Mouse (Mus musculus): ENCODE results near the gene Mesd.

The Mesd gene

DNA sequence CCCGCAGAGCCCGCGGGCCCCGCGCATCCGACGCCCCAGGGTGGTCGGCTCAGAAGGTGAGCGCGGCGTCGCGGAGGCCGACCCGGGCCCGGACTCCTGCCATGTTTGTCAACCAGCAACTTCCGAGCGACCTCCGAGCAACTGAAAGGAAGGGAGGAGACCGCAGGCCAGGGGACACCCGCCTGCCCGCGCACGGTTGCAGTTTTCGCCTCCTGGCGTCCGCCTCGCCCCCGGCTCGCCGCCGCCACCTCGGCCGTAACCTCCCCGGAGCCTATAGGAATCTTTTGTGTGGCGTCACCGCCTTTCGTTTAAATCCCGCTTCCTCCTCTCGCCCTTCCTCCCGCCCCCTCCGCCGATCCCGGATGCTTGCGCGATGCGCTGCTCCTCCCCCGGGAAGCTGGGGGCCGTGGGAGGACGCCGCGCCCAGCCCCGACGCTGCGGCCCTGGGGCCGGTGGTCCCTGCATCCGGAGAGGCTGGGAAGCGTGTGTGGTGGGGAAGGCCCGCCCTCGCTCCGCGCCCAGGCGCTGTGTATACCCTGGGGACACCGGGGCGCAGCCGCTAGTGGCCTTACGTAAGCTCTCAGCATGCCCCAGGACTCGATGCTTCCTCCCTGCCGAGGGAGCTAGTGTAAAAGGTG lies at the start of gene Mesd, which contains the start of gene Tlnrd1:
TSS of gene Mesd (plus strand) at position 446 of the 638 bp plus-strand sequence.
TSS of gene Tlnrd1 (minus strand) at position 285 of the 638 bp plus-strand sequence.
- peak; percentile 86 for DNase-seq

DNA sequence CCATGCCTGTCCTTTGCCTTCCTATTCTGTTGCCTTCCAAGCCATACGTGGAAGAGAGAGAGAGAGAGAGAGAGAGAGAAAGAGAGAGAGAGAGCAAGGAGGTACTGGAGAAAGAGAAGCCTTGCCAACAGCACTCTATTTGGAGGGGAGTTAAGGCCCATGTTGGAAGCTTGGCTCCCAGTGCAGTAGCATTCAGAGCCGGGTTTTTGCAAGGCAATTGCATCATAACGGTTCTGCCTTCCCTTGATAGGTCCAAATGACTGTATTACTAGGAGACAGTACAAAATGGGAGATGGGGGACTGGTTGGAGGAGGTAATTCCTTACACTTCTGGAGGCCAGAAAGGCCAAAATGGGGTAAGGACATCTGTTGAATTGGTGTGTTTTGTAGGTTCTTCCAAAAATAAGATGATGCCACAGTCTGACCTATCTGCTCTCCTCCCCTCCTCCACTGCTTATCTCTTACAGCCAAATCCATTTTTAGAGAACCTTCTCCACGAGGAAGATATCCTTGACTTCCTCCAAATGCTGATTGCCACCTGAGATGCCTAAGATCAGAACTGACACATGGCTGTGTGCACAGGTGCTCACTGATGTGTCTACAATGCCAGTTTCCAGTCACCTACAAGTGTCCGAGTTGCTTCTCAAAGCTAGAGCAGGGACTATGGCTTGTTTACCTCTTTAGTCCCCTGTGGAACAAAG lies 45.6 kb upstream of the Mesd start:
- no peak for DNase-seq

DNA sequence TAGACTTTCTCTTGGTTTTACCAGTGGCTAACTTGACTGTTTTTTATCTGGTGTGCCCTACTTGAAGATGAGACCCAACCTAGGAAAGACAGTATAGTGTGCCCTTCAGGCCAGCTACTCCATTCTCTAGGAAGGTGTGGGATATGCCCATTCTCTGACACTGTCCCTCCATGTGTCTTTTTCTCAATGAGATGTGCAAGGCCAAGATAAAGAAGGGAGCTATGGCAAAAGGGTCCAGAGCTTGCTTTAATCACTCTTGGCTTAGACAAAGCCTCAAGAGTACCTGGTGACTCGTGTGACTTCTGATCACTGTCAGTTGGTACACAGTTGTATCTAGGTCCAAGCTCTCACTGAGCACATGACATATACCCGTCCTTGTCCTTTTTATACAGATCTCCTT lies 44.2 kb upstream of the Mesd start:
- DNase-seq = no peak

DNA sequence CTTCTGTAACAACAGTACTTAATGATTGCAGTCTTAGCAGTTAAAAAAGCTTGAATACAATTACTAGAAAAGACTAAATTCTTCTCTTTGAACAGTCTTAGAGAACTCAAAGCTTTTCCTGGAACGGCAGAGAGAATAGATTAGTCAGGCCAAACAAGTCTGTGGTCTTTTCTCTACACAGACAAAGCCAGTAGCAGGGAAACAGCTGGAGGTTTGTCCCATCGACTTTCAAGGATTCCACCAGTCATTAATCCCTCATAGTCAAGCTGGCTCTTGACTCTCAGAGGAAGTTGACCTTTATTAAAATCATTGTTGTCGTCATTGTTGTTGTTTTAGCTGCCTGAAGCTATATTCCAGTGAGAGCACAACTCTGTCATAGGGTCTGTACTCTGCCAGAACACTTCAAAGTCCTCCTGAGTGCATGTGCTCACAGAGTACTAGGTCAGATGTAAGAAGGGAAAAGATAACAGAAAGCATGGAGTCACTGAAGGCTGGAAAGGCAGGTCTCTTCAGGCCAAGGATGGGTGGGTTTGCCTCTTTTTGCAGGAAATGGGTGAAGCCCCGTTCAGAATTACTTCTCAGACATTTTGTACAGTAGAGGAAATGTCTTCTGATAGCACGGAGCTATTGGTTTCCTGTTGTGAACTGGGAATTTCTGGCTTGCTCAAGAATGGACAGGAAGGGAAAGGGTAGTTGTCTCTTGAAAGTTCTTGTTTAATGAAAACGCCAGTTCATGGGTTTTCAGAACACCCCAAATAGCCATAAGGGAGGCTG lies 41.6 kb upstream of the Mesd start:
- DNase-seq = no peak

DNA sequence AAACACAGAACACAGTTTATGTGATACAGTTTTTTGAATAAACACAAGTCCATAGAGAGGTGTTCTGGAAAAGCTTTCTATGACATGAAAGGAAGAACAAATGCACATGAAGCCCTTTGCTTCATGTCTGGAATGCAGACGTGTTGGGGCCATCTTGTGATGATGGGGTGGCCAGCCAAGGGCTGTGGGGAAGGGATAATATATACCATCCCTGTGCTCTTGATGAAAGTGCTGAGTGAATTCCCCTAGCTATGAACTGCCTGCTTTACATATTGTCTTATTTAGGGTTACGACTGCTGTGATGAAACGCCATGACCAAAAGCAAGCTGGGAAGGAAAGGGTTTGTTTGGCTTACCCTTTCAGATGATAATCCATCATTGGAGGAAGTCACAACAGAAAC lies 39.5 kb upstream of the Mesd start:
- DNase-seq = no peak

DNA sequence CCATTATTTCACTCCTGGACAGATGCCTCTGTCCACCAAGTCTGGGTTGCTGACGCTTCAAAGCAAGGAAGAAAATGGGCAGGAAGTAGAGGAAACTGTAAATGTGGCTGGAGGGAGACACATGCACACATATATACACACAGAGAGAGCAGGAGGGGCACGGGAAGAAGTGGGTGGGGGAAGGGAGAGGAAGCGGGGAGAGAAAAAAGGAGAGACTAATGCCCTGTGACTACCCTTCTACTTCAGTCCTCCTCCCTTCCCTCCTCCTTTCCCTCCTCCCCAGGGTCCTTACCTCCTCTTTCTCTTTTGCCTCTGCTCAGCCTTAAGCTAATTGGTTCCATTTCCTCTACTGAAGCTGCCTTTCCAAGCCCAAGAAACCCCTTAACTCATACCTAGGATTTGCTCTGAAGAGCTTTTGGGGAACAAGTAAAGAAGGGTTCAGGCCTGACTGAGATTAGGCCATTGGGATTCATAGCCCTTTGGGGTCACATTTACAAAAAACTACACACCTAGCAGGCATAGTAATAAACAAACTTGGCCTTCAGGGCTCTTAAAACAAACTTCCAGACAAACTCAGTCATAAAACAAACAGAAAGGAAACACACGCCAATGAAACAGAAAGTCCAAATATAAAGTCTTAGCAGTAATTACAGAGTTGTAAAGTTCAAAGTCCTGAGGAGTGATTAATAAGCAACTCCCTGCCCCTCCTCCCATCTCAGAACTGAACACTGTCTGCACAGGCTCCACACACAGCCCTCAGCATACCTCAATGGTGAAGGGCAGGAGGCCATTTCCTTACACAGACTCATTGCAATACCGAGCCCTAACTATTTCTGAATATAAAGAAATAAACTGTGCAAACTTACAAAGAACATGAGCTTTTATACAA lies 36.8 kb upstream of the Mesd start:
- peak; percentile 37 for DNase-seq

DNA sequence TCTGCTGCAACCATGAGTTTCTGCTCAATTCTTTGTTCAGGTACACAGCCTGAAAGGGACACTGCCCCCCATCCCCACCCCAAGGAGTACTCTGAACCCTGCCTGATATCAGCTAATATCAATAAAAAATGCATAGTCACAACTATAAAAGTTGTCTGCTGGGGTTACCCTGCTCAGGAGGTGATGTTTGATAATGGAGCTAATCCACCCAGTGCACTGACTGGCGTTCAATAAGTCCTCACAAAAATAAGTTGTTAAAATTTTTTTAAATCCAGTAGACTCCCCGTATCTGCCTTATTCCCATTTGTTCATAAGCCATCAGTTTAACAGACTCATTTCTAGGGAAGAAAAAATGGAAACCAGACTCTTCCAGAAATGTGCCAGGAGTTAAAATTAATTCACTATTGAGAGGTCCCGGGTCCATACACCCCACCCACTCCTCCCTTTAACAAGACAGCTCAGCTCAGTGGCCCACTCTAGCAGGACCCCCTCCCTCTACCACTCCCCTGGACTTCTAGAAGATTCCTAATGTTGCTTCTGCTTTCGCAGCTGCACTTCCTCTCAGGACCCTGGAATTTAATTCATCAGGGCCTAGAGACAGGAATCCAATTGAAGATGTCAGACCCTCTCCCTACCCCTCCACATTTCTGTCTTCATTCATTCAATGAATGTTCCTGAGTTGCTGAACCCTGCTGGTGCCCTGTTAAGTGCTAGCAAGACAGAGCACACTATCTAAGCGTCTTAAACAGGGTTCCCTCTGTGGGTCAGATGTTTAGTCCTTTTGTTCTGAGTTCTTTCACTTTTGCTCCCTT lies 32.5 kb upstream of the Mesd start:
- no peak for DNase-seq

DNA sequence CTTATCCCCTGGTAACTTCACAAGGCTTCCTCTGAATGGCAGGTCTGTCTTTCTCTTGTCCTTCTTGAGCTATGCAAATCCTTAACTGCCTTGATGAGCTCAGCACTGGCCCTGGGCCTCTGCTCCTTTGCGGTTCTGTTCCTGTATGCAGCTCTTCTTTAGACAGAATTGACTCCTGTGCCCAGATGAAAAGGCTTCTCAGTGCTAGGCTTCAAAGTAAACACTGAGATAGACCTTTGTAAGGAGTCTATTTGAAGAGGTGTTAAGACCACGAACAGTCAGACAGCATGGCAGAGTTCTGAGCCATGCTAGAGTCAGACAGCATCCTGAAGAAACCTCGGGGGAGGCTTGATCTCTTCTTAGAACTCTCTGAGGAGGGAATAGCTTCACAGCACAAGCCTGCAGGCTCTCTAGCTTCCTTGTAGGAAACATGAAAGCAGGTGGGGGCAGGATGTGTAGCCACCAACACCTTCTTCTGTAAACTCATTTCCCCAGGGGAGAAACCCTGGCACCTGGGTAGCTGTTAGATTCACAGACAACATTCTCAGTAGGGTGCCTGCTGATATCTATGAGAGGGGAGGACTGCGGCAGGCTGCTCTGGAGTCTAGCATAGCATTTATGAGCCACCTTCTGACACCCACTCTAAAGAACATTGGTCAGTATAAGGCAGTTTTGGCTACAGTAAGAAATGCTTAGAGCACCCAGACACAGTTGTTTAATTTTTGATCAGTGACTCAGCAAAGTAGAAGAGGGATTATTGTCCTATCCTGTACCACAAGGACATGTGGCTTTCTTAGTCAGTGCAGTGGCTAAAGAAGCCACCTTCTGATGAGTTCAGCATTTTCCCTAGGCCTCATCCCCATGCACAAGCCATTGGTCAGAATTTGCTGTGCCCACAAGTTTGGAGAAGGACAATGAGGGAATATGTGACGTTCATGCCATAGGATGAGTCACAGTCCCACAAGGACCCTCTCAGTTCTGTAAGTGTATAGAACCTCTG lies 31.6 kb upstream of the Mesd start:
- peak; percentile 30 for DNase-seq

DNA sequence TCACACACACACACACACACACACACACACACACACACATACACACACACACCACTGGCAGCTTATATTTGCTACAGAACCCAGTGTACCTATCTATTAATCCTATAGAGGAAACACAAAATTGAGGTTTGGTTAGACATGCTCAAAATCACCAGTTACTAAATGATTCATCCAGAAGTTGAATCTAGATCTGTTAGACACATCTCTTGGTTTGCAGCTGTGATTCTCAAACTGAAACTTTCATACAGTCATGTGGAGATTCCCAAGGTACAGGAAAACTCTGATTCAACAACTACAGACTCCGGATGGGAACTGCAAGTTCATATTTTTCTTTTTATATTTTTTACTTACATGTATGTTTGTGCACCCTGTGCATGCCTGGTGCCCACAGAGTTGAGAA lies 29.1 kb upstream of the Mesd start:
- DNase-seq = no peak

DNA sequence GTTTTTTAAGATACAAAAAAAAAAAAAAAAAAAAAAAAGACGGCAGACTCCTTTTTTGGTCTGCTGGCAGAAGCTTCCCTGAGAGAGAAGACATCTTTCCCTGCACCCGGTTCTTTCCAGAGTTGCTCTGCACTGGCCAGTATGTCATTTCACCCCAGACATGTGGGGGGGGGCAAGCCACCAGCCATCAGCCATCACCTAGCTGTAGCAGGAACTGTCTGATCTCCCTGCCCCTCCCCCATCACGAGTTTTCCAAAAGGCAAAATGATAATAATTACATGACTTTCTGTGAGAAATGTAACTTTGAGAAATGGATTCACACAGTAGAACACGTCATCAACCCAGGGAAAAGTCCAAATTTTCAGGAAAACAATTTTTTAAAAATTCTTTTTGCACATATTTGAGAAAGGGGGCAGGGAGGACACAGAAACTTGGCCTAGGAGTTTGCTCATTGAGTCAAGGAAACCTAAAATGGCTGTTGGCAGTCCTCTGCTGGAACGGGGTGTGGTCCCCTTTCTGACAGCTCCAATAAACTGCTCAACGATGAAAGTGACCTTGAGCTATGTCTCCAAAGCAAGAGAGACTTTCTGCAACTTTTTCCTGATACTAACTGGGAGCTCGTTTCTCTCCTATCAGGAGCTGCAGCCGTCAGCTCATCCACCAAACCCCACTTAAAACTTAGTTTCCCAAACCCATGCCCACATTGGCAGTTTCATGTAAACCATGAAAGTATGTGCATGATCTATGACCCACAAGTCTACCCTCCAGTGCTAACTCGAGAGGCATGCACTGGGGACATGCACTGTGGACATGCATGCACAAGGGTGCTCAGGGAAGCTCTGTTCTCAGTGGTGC lies 27.7 kb upstream of the Mesd start:
- DNase-seq = no peak

DNA sequence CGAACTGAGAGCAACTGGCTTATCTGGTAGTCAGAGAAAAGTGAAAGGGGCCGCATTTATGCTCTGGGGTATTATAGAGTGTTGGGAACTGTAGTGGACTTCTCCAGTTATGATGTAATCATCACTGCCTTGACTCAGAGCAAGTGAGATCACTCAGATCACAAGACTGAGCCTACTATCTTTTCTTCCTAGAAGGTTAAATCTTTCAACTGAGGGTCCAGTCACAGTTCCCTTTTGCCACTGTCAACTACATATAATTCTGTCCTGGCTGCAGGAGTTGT lies 27.1 kb upstream of the Mesd start:
- DNase-seq = no peak

DNA sequence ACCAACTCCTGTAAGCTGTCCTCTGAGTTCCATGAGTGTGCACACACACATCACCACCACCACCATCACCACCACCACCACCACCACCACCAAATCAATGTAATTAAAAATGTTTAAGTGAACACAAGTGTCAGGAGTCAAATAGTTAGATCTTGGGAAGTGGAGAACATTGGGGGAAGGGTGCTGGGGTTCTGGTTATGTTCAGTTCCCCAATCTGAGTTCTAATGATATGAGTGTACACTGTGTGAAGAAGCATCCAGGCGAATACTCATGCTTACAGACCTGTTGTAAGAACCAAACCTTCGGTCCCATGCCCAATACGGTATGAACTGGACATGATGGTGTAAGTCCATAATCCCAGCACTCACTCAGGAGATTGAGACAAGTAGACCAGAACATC lies 26.3 kb upstream of the Mesd start:
- no peak for DNase-seq

DNA sequence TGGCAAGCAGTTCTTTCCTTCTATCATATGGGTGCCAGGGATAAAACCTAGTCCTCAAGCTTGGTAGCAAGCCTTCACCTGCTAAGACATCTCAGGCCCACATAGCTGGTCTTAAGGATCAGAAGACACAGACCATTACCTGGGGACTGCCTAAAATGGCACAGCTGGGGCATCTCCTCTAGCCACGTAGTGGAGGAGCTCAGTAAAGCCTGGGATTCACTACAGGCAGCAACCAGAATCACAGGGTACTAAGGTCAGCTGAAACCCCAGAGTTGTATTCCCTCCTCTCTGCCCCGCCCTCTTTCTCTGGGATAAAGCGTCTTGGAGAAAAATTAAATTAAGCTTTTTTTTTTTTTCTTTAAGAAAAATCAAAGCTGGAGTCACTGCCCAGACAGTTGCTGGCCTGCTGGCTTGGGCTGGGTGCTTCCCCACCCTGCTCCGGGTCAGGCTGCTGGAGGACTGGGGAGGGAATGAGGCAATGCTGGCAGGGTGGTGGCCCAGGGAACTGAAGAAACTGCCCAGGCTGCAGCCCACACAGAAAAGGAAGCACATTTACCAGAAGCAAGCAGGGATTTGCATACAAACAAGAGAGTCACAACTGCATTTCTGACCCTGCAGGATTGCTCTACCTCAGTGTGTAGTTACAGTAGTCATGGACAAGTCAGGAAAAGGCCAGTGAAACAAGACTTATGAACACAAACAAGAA lies 24.7 kb upstream of the Mesd start:
- no peak for DNase-seq

DNA sequence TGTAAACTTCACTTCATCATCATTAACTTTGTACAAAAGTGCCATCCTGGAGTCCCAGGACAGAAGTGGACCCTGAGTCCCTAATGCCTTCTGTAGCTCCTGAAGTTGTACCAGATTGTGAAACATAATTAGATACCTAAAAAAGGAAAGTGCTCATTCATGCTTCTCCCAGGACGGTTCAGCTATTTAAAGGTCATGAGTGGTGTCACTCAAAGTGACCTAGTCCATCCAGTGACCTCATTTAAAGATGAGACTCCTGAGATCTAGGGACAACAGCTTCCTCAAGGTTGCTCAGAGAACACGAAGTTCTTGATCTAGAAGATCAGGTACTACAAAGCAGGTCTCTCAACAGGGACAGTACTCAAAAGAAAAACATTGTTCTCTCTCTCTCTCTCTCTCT lies 20.7 kb upstream of the Mesd start:
- DNase-seq = no peak

DNA sequence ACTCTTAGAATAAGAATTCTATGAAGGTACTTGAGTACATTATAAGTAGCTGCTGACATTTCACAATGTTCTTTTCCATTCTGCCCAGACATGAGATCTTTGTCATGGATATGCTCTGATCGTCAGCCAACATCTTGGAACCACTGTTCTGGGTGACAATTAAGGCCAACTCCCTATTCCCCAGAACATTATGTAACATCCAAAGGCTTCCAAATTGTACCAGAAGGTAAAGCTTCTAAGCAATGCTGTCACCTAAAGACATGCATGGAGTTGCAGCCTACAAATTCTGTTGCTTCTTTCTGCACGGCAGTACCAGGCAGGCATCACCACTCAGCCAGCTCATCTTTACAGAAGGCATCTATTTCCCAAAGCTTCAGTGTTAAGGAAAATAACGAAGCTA lies 16.1 kb upstream of the Mesd start:
- no peak for DNase-seq

DNA sequence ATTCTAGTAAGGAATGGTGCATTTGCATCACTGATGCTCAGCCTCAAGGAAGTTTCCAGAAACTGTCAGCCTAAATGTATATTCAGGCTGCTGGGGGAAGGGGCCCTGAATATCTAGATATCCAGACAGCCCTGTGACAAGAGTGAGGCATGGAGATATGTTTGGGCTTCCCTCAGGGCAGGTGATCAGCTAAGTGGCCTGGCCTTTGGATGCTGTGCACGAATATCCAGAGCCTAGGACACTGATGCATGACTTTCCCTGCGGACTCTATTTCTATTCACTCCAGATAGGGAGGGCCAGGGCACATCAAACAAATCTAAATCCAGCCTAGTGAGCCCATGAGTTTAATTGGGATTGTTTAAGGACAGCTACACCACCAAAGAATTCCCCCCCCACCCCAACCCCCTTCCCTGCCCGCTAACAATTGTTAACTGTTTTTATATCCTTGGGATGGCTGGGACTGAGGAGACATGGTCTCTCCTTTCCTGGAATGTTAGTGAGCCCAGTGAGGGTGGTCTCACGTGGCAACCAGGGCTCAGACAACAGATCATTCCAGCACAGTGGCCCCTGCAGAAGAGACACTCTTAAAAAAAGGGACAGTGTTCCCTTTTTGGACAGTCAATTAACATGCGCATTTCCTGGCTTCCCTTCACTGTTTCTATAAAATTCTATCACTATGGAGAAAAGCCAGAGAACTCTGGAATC lies 14.3 kb upstream of the Mesd start:
- no peak for DNase-seq

DNA sequence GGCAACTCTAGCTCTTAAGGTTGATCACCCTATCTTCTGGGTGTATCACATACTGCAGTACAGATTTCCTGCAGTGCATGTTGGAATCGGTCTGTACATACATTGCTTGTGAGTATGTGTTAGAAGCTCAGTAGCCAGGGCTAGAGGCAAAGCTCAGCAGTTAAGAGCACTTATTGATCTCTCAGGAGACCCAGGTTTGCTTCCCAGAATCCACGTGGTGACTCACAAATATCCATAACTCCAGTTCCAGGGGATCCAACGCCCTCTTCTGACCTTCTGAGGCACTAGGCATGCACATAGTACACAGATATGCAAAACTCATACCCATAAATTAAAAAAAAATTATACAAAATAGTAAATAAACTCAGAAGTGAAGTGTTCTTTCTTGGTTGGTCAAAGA lies 7.2 kb upstream of the Mesd start:
- no peak for DNase-seq

DNA sequence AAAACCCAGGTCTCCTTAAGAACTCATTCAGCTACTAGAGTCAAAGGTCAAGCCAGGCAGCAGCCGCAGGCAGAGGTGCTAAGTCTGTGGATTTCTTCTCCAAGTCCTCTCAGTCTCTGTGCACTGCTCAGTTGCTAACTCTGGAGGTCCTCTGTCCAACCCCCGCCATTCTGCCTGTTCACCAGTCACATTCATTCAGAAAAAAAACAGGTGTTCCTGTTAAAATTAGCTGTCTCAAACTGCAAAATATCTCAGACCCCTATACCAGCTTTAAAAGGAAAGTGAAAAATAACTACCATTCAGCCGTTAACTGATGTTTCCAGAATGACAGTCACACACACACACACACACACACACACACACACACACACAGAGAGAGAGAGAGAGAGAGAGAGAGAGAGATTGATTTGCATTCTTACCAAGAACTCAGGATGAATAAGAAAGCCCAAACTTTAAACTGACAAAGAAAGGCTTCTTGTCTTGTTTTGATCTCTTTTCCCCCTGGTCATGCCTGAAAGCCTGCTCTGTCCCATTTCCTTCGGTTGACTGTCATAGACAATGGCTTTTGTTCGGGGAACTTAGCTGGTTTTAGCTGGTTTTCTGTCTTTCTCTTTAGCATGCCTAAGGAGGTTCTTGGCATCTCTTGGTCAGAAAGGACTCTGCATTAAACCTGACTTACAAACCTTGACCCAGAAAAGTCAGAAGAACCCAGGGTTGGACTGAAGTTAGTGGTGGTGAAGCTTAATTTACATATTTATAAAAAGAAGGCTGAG lies 5.4 kb upstream of the Mesd start:
- no peak for DNase-seq

Measured in thymus, postnatal 14 days (tissue).